Mouse (Mus musculus) G1E (cell line): Measurements from ENCODE around the gene Vsig1.

Source experiments
- CTCF ChIP-seq: IDR thresholded peaks from 2 replicates; pipeline ENCODE4 v1.5.1; 2012; ENCODE audit warnings: low read depth, low read length, inconsistent platforms, mixed read lengths
- GATA1 ChIP-seq: IDR thresholded peaks from 2 replicates; pipeline ENCODE4 v1.6.1; 2012; ENCODE audit warnings: borderline replicate concordance, low read length, inconsistent platforms, mixed read lengths
- GATA2 ChIP-seq: IDR thresholded peaks from 2 replicates; pipeline ENCODE4 v1.6.1; 2012; ENCODE audit warnings: low read depth, low read length, inconsistent platforms, borderline replicate concordance
- TAL1 ChIP-seq: conservative IDR thresholded peaks from 2 replicates; pipeline ENCODE4 v1.6.1; 2012; ENCODE audit warnings: low read depth, low read length, inconsistent platforms, mixed read lengths

DNA sequence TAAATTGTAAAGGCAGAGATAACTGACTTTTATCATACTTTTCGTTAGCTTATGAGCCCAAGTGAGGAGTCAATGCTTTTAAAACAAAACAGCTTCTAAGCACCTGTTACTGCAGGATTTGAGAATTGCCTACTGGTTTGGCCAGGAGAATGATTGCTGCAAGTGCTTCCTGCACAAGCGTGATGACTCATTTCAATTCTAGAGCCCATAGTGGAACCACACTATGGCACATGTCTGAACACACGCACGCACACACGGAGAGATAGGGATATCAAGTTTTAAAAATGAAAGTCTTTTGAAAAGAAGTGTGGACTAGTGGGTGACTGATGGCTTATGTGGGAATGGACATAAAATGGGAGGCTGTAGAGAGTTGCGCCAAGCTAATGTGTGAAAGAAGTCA lies 44.6 kb upstream of the Vsig1 start:
- TF ChIP-seq CTCF (no peak), TAL1 (no peak), GATA1 (no peak), GATA2 (no peak)
